ENCODE assay signal across 10 mouse cellular contexts in the genomic region with DNA sequence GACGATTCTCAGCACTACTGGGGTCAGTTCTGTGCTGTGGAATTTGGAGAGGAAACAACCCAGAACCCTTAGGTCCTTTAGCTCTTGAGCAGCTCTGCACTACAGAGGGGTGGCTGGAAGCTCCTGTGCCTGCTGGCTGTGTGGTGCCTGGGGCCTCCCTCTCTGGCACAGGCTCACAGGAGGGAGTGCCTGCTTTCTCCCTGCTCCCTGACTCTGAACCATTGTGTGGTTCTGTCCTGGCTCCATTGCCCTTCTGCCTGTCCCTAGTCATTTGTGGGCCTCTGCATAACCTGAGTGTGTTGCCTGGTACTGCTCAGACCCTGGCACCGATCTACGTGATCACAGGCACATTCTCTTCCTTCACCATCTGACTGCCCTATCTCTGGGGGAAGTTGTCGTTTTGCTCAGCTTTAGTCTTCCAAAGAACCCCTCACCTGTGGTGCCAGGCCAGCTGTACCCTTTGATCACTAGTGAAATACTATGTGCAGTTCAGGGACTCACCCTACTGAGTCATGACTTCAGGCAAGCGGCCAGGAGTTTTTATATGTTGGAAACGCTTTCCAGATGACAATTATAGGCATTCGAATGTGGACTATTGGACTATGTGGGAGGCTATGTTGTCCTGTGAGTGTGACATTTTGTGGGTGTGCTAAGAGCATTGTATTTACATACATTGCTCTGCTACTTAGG. TPM values are rescaled to one million over a fixed set of nuclear protein-coding genes. Genes with fewer than 3 reads are reported as not detected.
DNase-seq lines count a peak whose midpoint lies in the region; ATAC-seq lines count a peak whose summit lies in the region.
"Had no signal": no experiment of that assay in that cellular context is flagged by ENCODE, and none has a peak within 500 bp of the region (broad histone marks: within the 10 kb centered on the region; RNA-seq: fewer than 3 reads in every experiment).

No protein-coding gene starts in this region.

- peaks cover 13% of the 10 kb centered on the region for H3K36me3 ChIP-seq in hindbrain, embryonic 13.5 days
- H3K36me3 ChIP-seq in hindbrain, embryonic 11.5 days (ENCODE audit: control insufficient read depth, insufficient read depth, low read length) = no peaks in the 10 kb centered on the region
- peaks cover 3% of the 10 kb centered on the region; the same call in 1 of the 2 replicates for H3K36me3 ChIP-seq in hindbrain, embryonic 16.5 days (ENCODE audit: control insufficient read depth, insufficient read depth, low read length)
- H3K36me3 ChIP-seq: G1E had no signal

- H3K4me1 ChIP-seq in hindbrain, embryonic 13.5 days (replicated peaks) = peaks cover 46% of the 10 kb centered on the region
- H3K4me1 ChIP-seq in hindbrain, embryonic 11.5 days (replicated peaks; ENCODE audit: control insufficient read depth, insufficient read depth, low read length) = no peaks in the 10 kb centered on the region; the same call in none of the 2 replicates
- H3K4me1 ChIP-seq in hindbrain, embryonic 16.5 days (ENCODE audit: control insufficient read depth, insufficient read depth, low read depth, low read length) = peaks cover 7% of the 10 kb centered on the region

- H3K4me3 ChIP-seq in hindbrain, embryonic 13.5 days = no peak overlapping the region
- H3K4me3 ChIP-seq in hindbrain, embryonic 11.5 days (ENCODE audit: low read depth, low read length) = no peak overlapping the region
- no peak overlapping the region for H3K4me3 ChIP-seq in hindbrain, embryonic 16.5 days (ENCODE audit: low read length)

- DNase-seq in hindbrain, embryonic 11.5 days (ENCODE audit: low spot score) = no peak
- DNase-seq in 3T3-L1 (ENCODE audit: low read depth, low spot score) = peak; percentile 80
- DNase-seq in adrenal gland, postnatal 10 days = peak; percentile 79
- DNase-seq in cerebellum, adult 9-10 months = no peak
- DNase-seq in spleen, adult 18-20 months = no peak
- no peak for DNase-seq in layer of hippocampus, adult 18-20 months (ENCODE audit: low spot score in 2 of 2)
- DNase-seq: cerebellum, adult 18-20 months had no signal

- H3K9me3 ChIP-seq in hindbrain, embryonic 13.5 days = no peaks in the 10 kb centered on the region
- H3K9me3 ChIP-seq in hindbrain, embryonic 11.5 days (ENCODE audit: control insufficient read depth, low read length) = no peaks in the 10 kb centered on the region
- no peaks in the 10 kb centered on the region for H3K9me3 ChIP-seq in hindbrain, embryonic 16.5 days (ENCODE audit: control insufficient read depth, low read length)
- H3K9me3 ChIP-seq: G1E had no signal

- H3K9ac ChIP-seq in hindbrain, embryonic 13.5 days = peak overlapping the region; percentile 16; the same call in 1 of the 2 replicates
- H3K9ac ChIP-seq in hindbrain, embryonic 11.5 days (ENCODE audit: low read depth, low read length) = no peak overlapping the region
- H3K9ac ChIP-seq in hindbrain, embryonic 16.5 days (ENCODE audit: low read depth, low read length) = no peak overlapping the region

- no peaks in the 10 kb centered on the region for H3K27me3 ChIP-seq in hindbrain, embryonic 13.5 days
- no peaks in the 10 kb centered on the region for H3K27me3 ChIP-seq in hindbrain, embryonic 11.5 days (ENCODE audit: control insufficient read depth, insufficient read depth, low read length)
- H3K27me3 ChIP-seq in hindbrain, embryonic 16.5 days (replicated peaks; ENCODE audit: control insufficient read depth, insufficient read depth, low read length) = no peaks in the 10 kb centered on the region

- no peak overlapping the region for H3K4me2 ChIP-seq in hindbrain, embryonic 13.5 days
- no peak overlapping the region for H3K4me2 ChIP-seq in hindbrain, embryonic 11.5 days (replicated peaks; ENCODE audit: low read depth, low read length)
- no peak overlapping the region for H3K4me2 ChIP-seq in hindbrain, embryonic 16.5 days (ENCODE audit: low read length)

- WGBS in hindbrain, embryonic 13.5 days = 76% methylated on average over 7 of the region's 7 CpGs
- WGBS in hindbrain, embryonic 11.5 days = 80% methylated on average over 7 of the region's 7 CpGs
- 59% methylated on average over 7 of the region's 7 CpGs for WGBS in hindbrain, embryonic 16.5 days

- H3K27ac ChIP-seq in hindbrain, embryonic 13.5 days = no peak overlapping the region
- H3K27ac ChIP-seq in hindbrain, embryonic 11.5 days (ENCODE audit: low read depth, low read length) = no peak overlapping the region
- H3K27ac ChIP-seq in hindbrain, embryonic 16.5 days (ENCODE audit: low read depth, low read length) = 0 out of 2 replicates have a peak overlapping the region, but pooled peaks have one; percentile 13

- ATAC-seq in hindbrain, embryonic 13.5 days (ENCODE audit: low FRiP score) = 0 out of 2 replicates have a peak, but pooled peaks have one; percentile 43
- ATAC-seq in hindbrain, embryonic 11.5 days (ENCODE audit: low FRiP score) = no peak
- ATAC-seq in hindbrain, embryonic 16.5 days = peak; percentile 40; the same call in 1 of the 2 replicates

RNA-seq across cellular contexts. Expression of a gene that starts 12.0 kb away (rescaled TPM):
- 14.6 and 15.3 TPM in 2 replicates for polyA plus RNA-seq in hindbrain, embryonic 13.5 days (2015; fragmentation: Nextera tagmentation; extraction: Ambion mirVana)
- 15.7 and 21.2 TPM in 2 replicates for polyA plus RNA-seq in hindbrain, embryonic 11.5 days (2014; fragmentation: Nextera tagmentation; extraction: Ambion mirVana)
- total RNA-seq in adrenal gland, postnatal 10 days (2021) = 10 to 100 TPM in 1 of 2 experiments, 1 to 10 TPM in 1; 8.8 to 14.1 TPM
- 10.3 and 11.4 TPM in 2 replicates for polyA plus RNA-seq in hindbrain, embryonic 16.5 days (2015; fragmentation: Nextera tagmentation; extraction: Ambion mirVana)
- 10 to 100 TPM; 14.5 to 15.0 TPM for total RNA-seq in layer of hippocampus, adult 18-20 months (2021)
- polyA plus RNA-seq: G1E had no signal

RNA-seq across cellular contexts. Expression of a gene that starts 27.1 kb away (rescaled TPM):
- 41.5 and 48.0 TPM in 2 replicates for polyA plus RNA-seq in hindbrain, embryonic 13.5 days (2015; fragmentation: Nextera tagmentation; extraction: Ambion mirVana)
- 36.6 and 61.7 TPM in 2 replicates for polyA plus RNA-seq in hindbrain, embryonic 11.5 days (2014; fragmentation: Nextera tagmentation; extraction: Ambion mirVana)
- 100 to 1,000 TPM in 1 of 2 experiments, 10 to 100 TPM in 1; 58.5 to 101 TPM for total RNA-seq in adrenal gland, postnatal 10 days (2021)
- polyA plus RNA-seq in hindbrain, embryonic 16.5 days (2015; fragmentation: Nextera tagmentation; extraction: Ambion mirVana) = 30.2 and 30.3 TPM in 2 replicates
- total RNA-seq in layer of hippocampus, adult 18-20 months (2021) = 10 to 100 TPM; 68.0 to 86.7 TPM

Comparison
In these comparisons a context has a peak if more than half of its experiments do, and no peak if none do; other contexts are left out.
1. DNase-seq: peak in 3T3-L1 (single experiment) and adrenal gland, postnatal 10 days (single experiment); none in hindbrain, embryonic 11.5 days (single experiment), cerebellum, adult 9-10 months (single experiment), spleen, adult 18-20 months (0 of 2) and layer of hippocampus, adult 18-20 months (0 of 2).